Mouse (Mus musculus): ENCODE data around the gene Man1c1.

DNA sequence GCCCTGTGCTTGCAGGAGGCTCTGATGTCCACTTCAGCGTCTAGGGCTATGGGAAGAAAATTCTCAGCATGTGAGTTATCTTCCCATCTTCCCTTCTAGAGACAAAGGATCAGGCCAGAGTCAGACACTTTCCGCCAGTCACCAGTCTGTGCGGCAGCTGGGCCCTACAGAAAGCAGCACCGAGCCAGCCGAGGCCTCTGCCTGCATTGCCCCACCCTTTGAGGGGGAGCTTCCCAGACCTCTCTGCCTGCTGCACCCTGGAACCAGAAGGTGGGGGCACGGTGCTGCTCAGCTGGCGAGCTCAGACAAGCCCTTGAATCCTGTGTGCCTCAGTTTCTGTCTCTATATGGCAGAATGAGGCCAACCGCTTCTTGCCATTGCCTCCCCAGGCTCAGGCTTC, 122.7 kb downstream of the Man1c1 start:
- no peak for TF ChIP-seq CTCF (IDR thresholded peaks at IDR 0.05; ENCODE audit: low read depth, low read length)
- TF ChIP-seq POLR2A (IDR thresholded peaks at IDR 0.05; ENCODE audit: borderline replicate concordance, low read depth, low read length): no peak

Data from bone marrow macrophage, adult 2 months (primary cell).